Mouse (Mus musculus) liver, embryonic 14.5 days (tissue): ENCODE results near the gene Yipf7. TPM values are rescaled to one million over a fixed set of nuclear protein-coding genes. Genes with fewer than 3 reads are reported as not detected.
A peak's percentile ranks its signal among the peaks of the same experiment; 100 is the strongest.

Experiments used
- ATAC-seq: fragments of 200-750 bp; cut with Nextera tagmentation; 2 replicates; pipeline ENCODE4 v1.8.0; 2017; ENCODE audit warnings: moderate number of reproducible peaks, mild to moderate bottlenecking, moderate library complexity; ENCODE audit not compliant: insufficient read depth
- DNase-seq, 3 experiments: peaks; one replicate each; pipeline ENCODE4 v3.0.0-alpha.2; 2012 to 2013; ENCODE audit warnings: low read depth in 3 of 3, low spot score in 3 of 3
- H3K27ac ChIP-seq: fragments of 300-500 bp; sonication (generic); 2 replicates; pipeline ENCODE4 v1.5.1; 2014; ENCODE audit warnings: moderate library complexity, mild to moderate bottlenecking, control low read depth, inconsistent platforms
- H3K27me3 ChIP-seq: fragments of 300-500 bp; sonication (generic); 2 replicates; pipeline ENCODE4 v1.6.1; 2014; ENCODE audit warnings: mild to moderate bottlenecking, low read length, moderate library complexity; ENCODE audit not compliant: control insufficient read depth, insufficient read depth
- H3K36me3 ChIP-seq: fragments of 300-500 bp; sonication (generic); replicated peaks from 2 replicates; pipeline ENCODE4 v1.6.1; 2014; ENCODE audit warnings: low read depth; ENCODE audit not compliant: control insufficient read depth, insufficient read depth
- H3K4me1 ChIP-seq, 2 experiments: fragments of 200-500 bp in 1 of 2; fragments of 300-500 bp in 1 of 2; sonication (generic) in 1 of 2; replicated peaks; 2 replicates each; pipeline ENCODE4 v1.6.1; 2012 to 2014; ENCODE audit warnings: antibody characterized with exemption in 1 of 2, inconsistent platforms in 1 of 2, low read length in 1 of 2; ENCODE audit not compliant: control insufficient read depth in 2 of 2, insufficient read depth in 2 of 2
- H3K4me2 ChIP-seq: fragments of 300-500 bp; sonication (generic); 2 replicates; pipeline ENCODE4 v1.6.1; 2014; ENCODE audit warnings: low read depth, mild to moderate bottlenecking, control low read depth, moderate library complexity
- H3K4me3 ChIP-seq, 2 experiments: fragments of 200-500 bp in 1 of 2; fragments of 300-500 bp in 1 of 2; sonication (generic) in 1 of 2; 2 replicates each; pipeline ENCODE4 v1.5.1; 2012 to 2014; ENCODE audit warnings: low read depth in 2 of 2, low read length in 2 of 2, mild to moderate bottlenecking in 2 of 2, control low read depth in 1 of 2, inconsistent platforms in 1 of 2, moderate library complexity in 1 of 2; ENCODE audit not compliant: insufficient read depth in 1 of 2
- H3K9ac ChIP-seq: fragments of 300-500 bp; sonication (generic); replicated peaks from 2 replicates; pipeline ENCODE4 v1.6.1; 2014; ENCODE audit warnings: mild to moderate bottlenecking, control low read depth, moderate library complexity
- H3K9me3 ChIP-seq: fragments of 300-500 bp; sonication (generic); 2 replicates; pipeline ENCODE4 v1.6.1; 2016; ENCODE audit warnings: low read length, mixed read lengths; ENCODE audit not compliant: control insufficient read depth
- CTCF ChIP-seq: IDR thresholded peaks from 2 replicates; pipeline ENCODE4 v1.5.1; 2016; ENCODE audit warnings: antibody characterized with exemption, low read depth, control low read depth
- EP300 ChIP-seq: IDR thresholded peaks from 2 replicates; pipeline ENCODE4 v1.6.1; 2016; ENCODE audit warnings: antibody characterized with exemption, low read depth
- WGBS: fragments of 180-500 bp; shearing (Covaris S2); extraction: QIAGEN DNeasy Blood & Tissue Kit; methylation state at CpG from one replicate; pipeline ENCODE4 v1.1.7; 2014; ENCODE audit not compliant: insufficient replicate concordance; 5-methylcytosine and 5-hydroxymethylcytosine counted together
- polyA plus RNA-seq, 2 experiments: library from polyadenylated mRNA; depleted of rRNA in 1 of 2; stranded (reverse) in 1 of 2; unstranded in 1 of 2; fragments of >200 nt; fragmentation: Nextera tagmentation in 1 of 2; extraction: Ambion mirVana in 1 of 2; gene quantifications; 2 replicates each; pipeline versions ENCODE4 v1.2.1 to v1.2.3; 2012 to 2014

The Yipf7 gene
- not detected in 2 replicates for polyA plus RNA-seq (2012; rRNA removed)
- polyA plus RNA-seq (2014; fragmentation: Nextera tagmentation; extraction: Ambion mirVana), result not detected in 2 replicates

DNA sequence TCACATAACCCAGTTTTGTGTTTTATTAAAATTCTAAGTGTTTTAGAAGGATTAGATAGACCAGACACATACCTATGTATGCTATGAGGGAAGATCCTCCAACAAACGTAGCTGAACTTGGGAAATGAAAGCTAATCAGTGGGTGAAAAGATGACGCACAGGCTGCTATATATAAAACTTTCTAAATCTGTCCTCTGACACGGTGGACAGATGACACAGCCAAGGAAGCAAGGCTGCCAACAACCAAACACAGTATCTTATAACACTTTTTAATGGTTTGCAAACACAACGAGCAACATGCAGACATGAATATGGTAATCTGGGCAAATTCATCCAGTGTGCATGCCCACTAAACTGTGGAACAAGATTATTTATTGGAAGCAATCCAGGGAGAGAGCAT is at the start of gene Yipf7:
TSS of gene Yipf7 (minus strand) at position 160 of the 400 bp plus-strand sequence.
- DNase-seq (no peak), ATAC-seq (no peak)
- Histone ChIP-seq H3K27me3 (no peaks in the 10 kb centered on the region), H3K4me2 (no peak within 1 kb of the TSS), H3K4me1 (no peaks in the 10 kb centered on the region), H3K9ac (no peak within 1 kb of the TSS), H3K27ac (no peak within 1 kb of the TSS), H3K4me3 (no peak within 1 kb of the TSS), H3K9me3 (no peaks in the 10 kb centered on the region), H3K36me3 (no peaks in the 10 kb centered on the region)
- 54% methylated on average over 4 of the region's 4 CpGs for WGBS
- TF ChIP-seq CTCF (no peak), EP300 (no peak)

DNA sequence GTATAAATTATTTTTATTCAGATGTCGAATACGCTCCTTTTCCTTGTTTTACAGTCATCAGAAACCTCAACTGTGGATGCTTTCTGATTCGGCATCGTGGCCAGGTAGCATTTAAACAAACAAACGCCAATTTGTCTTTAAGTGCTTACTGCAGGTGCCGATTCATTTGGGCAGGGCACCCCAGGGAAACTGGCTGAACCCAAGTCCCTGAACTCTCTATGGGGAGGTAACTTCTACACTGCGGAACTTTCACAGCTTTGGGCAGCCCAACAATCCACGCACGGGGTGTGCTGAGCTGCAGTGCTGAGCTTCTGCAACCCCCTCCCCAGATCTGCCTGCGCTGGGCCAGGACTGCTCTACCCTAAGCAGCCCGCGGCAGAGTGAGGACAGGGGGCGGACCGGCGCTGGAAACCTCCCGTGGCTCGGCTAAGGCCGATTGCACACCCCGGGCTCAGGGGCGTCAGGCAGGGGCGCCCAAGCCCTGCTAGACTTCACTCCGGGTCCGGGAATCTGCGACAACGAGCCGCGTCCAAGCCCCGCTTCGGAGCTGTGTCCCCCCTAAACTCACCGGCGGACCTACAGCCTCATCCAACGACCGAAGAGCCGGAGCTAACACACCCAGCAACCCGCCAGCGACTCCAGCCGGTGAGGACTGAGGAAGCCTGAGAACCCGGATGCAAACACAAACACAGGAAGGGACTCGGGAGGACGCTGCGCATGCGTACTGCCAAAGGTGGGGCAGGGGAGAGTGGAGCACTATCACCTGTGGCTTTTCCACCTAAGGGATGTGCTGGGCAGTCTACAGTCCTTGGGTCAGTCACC is 49.4 kb upstream of the Yipf7 start, which contains the start of gene Gnpda2:
TSS of gene Gnpda2 (minus strand) at position 701 of the 822 bp plus-strand sequence.
- DNase-seq (peak; percentile 58 to 60 (median 60)), ATAC-seq (peak; percentile 90)
- 0 out of 4 replicates have a peak, but pooled peaks cover 0 to 2% of the 10 kb centered on the region in 2 experiments for H3K4me1 ChIP-seq
- no peak for TF ChIP-seq EP300
- peak; percentile 58 for TF ChIP-seq CTCF
- H3K27ac ChIP-seq, result no peak within 1 kb of the TSS
- no peaks in the 10 kb centered on the region for H3K36me3 ChIP-seq
- H3K4me3 ChIP-seq, result peak within 1 kb of the TSS; percentile 78 to 87
- H3K9me3 ChIP-seq, result no peaks in the 10 kb centered on the region
- H3K27me3 ChIP-seq, result no peaks in the 10 kb centered on the region
- peak within 1 kb of the TSS; percentile 77 for H3K9ac ChIP-seq
- WGBS, result 3% methylated on average over 42 of the region's 42 CpGs
- H3K4me2 ChIP-seq, result peak within 1 kb of the TSS; percentile 76

DNA sequence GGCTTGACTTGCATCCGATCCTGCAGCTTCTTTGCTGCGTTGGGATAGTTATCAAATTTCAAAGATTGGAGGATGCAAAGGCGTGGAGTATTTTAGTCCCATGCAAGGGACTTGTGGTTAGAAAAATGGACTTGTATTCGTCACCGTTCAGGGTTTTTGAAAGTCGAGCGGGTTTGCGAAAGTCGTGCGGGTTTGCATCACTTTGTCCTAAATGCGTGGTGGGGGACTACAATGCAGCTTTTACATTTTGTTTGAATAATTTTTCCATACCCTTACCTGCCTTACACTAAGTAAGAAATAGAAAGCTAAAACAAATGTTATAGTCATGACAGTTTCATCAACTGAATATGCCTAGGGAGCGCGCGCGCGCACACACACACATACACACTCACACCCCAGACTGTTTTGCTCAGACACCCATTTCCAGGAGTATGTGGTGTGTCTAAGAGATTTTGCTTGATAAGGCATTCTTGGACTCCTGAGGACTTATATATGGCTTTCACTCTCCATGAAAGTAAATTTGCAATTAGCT is 15.0 kb upstream of the Yipf7 start:
- H3K27ac ChIP-seq, result peak overlapping the region; percentile 32; the same call in 1 of the 2 replicates
- 0 out of 4 replicates have a peak, but pooled peaks cover 0 to 2% of the 10 kb centered on the region in 2 experiments for H3K4me1 ChIP-seq
- H3K27me3 ChIP-seq, result no peaks in the 10 kb centered on the region
- peak; percentile 42; the same call in 1 of the 2 replicates for ATAC-seq
- no peaks in the 10 kb centered on the region for H3K9me3 ChIP-seq
- TF ChIP-seq EP300 (no peak), CTCF (no peak)
- peak overlapping the region; percentile 85 for H3K9ac ChIP-seq
- DNase-seq, result peak in 2 of 3 experiments; percentile 7 to 36
- peak overlapping the region; percentile 89 to 93 for H3K4me3 ChIP-seq
- WGBS, result 9% methylated on average over 16 of the region's 16 CpGs
- peak overlapping the region; percentile 75 for H3K4me2 ChIP-seq
- H3K36me3 ChIP-seq, result no peaks in the 10 kb centered on the region; the same call in 1 of the 2 replicates

DNA sequence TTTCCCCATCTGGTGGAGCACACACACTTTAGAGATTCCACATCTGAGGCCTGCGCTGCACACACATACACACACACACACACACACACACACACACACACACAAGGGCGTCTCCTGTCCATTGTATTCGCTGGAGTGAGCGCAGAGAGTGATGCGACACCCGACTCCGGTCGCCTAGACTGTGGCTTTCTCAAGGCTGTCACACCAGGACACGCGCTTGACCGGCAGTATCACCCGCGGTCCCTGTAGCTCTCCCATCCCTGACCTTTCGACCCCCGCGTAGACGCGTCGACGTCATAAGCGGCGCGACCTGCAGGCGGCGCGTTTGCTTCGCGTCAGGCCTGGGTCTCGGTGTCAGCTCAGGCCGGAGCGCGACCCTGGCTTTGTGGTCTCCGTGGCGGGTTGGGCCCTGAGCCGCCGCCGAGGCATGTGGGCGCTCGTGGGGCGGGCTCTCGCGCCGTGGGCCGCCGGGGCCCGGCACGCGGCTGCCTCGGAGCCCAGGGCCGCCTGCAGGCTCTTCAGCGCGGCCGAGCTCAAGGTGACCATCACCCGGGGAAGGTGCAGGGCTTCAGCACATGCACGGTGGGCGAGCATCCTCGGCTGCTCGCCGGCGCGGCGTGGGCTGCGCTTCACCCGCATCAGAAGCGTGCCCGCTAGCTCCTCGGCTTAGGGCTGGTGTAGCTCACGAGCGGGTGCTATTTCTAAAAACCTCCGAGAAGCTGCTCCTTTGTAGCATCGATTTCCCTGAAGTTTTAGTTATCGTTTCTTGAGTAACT is 14.4 kb upstream of the Yipf7 start, which contains the start of gene Guf1:
TSS of gene Guf1 (plus strand) at position 296 of the 776 bp plus-strand sequence.
- H3K4me2 ChIP-seq, result peak within 1 kb of the TSS; percentile 75
- peak within 1 kb of the TSS; percentile 32; the same call in 1 of the 2 replicates for H3K27ac ChIP-seq
- H3K36me3 ChIP-seq, result no peaks in the 10 kb centered on the region; the same call in 1 of the 2 replicates
- H3K9ac ChIP-seq, result peak within 1 kb of the TSS; percentile 85
- H3K9me3 ChIP-seq, result no peaks in the 10 kb centered on the region
- 0 out of 4 replicates have a peak, but pooled peaks cover 0 to 2% of the 10 kb centered on the region in 2 experiments for H3K4me1 ChIP-seq
- H3K27me3 ChIP-seq, result no peaks in the 10 kb centered on the region
- H3K4me3 ChIP-seq, result peak within 1 kb of the TSS; percentile 89 to 93
- ATAC-seq (peak; percentile 95), DNase-seq (peak; percentile 66 to 71 (median 66))
- peak; percentile 67 for TF ChIP-seq CTCF
- TF ChIP-seq EP300, result no peak
- under 1% methylated on average over 69 of the region's 72 CpGs for WGBS
